26 mouse cellular contexts compared by ENCODE assay signal in the genomic region with DNA sequence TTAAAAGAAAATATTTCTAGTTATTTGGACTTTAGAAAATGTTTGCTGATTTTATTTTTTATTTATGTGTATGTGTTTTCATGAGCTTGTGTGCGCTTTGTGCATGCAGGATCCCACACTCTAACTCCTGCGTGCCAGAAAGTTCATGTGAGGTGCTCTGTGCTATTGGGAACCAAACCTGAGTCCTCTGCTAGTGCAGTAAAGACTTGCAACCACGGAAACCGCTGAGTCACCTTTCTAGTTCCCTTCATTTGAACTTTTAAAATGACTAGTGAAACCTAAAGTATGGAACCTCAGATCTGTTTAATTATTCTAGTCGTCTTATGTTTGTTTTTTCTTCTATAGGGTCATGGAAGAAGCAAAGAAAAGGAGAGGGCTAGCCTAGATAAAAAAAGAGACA. TPM values are rescaled to one million over a fixed set of nuclear protein-coding genes. Genes with fewer than 3 reads are reported as not detected.
DNase-seq lines count a peak whose midpoint lies in the region; ATAC-seq and TF ChIP-seq lines count a peak whose summit lies in the region.
"Had no signal": no experiment of that assay in that cellular context is flagged by ENCODE, and none has a peak within 500 bp of the region (broad histone marks: within the 10 kb centered on the region; RNA-seq: fewer than 3 reads in every experiment).

No protein-coding gene starts in this region.

- DNase-seq in heart, adult 11 months: peak; percentile 16
- no peak for DNase-seq in heart, postnatal 4 days
- DNase-seq in A20 (ENCODE audit: low read depth, low spot score): peak; percentile 20
- peak; percentile 74 for DNase-seq in MEL (ENCODE audit: low read depth, low spot score)
- DNase-seq in forebrain, embryonic 10.5 days (ENCODE audit: extremely low spot score, low spot score): no peak
- DNase-seq in forebrain, postnatal 0 days: no peak
- DNase-seq: adrenal gland, adult 8-10 months; adrenal gland, postnatal 14 days; adrenal gland, postnatal 36 days; cerebellum, adult 11 months; cerebellum, adult 18-20 months; cerebellum, adult 8-10 months; cerebellum, adult 9-11 months; cerebellum, postnatal 14 days; cerebellum, postnatal 36 days; embryo, embryonic 11 days had no signal

- H3K79me2 ChIP-seq in MEL (ENCODE audit: control insufficient read depth, insufficient read depth, low read length, poor library complexity): no peaks in the 10 kb centered on the region; the same call in 1 of the 2 replicates

- no peak for TF ChIP-seq CTCF in MEL (IDR thresholded peaks at IDR 0.05 in 2 of 3, conservative IDR thresholded peaks at IDR 0.05 in 1 of 3; ENCODE audit: control insufficient read depth in 1 of 3, insufficient read depth in 1 of 3, low read depth in 2 of 3, low read length in 3 of 3, poor library complexity in 1 of 3, severe bottlenecking in 1 of 3)
- no peak for TF ChIP-seq CTCF in embryonic fibroblast, embryonic 13.5 days (IDR thresholded peaks at IDR 0.05; ENCODE audit: borderline replicate concordance, insufficient read depth, low read length)
- no peak for TF ChIP-seq CTCF in forebrain, postnatal 0 days (IDR thresholded peaks at IDR 0.05; ENCODE audit: low read depth)

- H3K27ac ChIP-seq in MEL (ENCODE audit: control insufficient read depth, low read depth, low read length): no peak overlapping the region
- H3K27ac ChIP-seq in embryonic fibroblast, embryonic 13.5 days (ENCODE audit: insufficient read depth, low read length): peak overlapping the region; percentile 50; the same call in 1 of the 2 replicates
- no peak overlapping the region for H3K27ac ChIP-seq in forebrain, embryonic 10.5 days
- no peak overlapping the region for H3K27ac ChIP-seq in forebrain, postnatal 0 days (ENCODE audit: low read depth, low read length)
- no peak overlapping the region for H3K27ac ChIP-seq in midbrain, embryonic 16.5 days (ENCODE audit: low read length)
- H3K27ac ChIP-seq: embryonic facial prominence, embryonic 13.5 days; embryonic facial prominence, embryonic 15.5 days; forebrain, embryonic 12.5 days had no signal

- TF ChIP-seq RAD21 in MEL (IDR thresholded peaks at IDR 0.05; ENCODE audit: low read depth, low read length): no peak

- H3K9me3 ChIP-seq in MEL (replicated peaks; ENCODE audit: insufficient read depth, low read length): no peaks in the 10 kb centered on the region
- H3K9me3 ChIP-seq in forebrain, embryonic 10.5 days: no peaks in the 10 kb centered on the region
- H3K9me3 ChIP-seq in forebrain, postnatal 0 days (ENCODE audit: low read length): no peaks in the 10 kb centered on the region
- no peaks in the 10 kb centered on the region for H3K9me3 ChIP-seq in midbrain, embryonic 16.5 days (replicated peaks; ENCODE audit: control insufficient read depth, low read length, poor library complexity, severe bottlenecking)
- H3K9me3 ChIP-seq: embryonic facial prominence, embryonic 13.5 days; embryonic facial prominence, embryonic 15.5 days; forebrain, embryonic 12.5 days; G1E had no signal

- H3K4me1 ChIP-seq in MEL (ENCODE audit: control insufficient read depth in 1 of 2, insufficient read depth in 2 of 2, low read length in 2 of 2): peaks cover 18 to 19% of the 10 kb centered on the region in 2 experiments
- 0 out of 2 replicates have a peak, but pooled peaks cover under 1% of the 10 kb centered on the region for H3K4me1 ChIP-seq in embryonic fibroblast, embryonic 13.5 days (ENCODE audit: control insufficient read depth, insufficient read depth, low read length)
- H3K4me1 ChIP-seq in forebrain, embryonic 10.5 days: no peaks in the 10 kb centered on the region
- H3K4me1 ChIP-seq in forebrain, postnatal 0 days (ENCODE audit: insufficient read depth): no peaks in the 10 kb centered on the region
- H3K4me1 ChIP-seq in midbrain, embryonic 16.5 days (ENCODE audit: control insufficient read depth, insufficient read depth, low read length): no peaks in the 10 kb centered on the region
- H3K4me1 ChIP-seq: embryonic facial prominence, embryonic 13.5 days; embryonic facial prominence, embryonic 15.5 days; forebrain, embryonic 12.5 days had no signal

- no peak overlapping the region for H3K9ac ChIP-seq in MEL (ENCODE audit: control insufficient read depth, low read depth, low read length, poor library complexity, severe bottlenecking)
- H3K9ac ChIP-seq in forebrain, postnatal 0 days: no peak overlapping the region
- H3K9ac ChIP-seq in midbrain, embryonic 16.5 days (ENCODE audit: low read depth, low read length): no peak overlapping the region
- H3K9ac ChIP-seq: embryonic facial prominence, embryonic 13.5 days; embryonic facial prominence, embryonic 15.5 days; forebrain, embryonic 12.5 days had no signal

- WGBS in forebrain, embryonic 10.5 days: 91% methylated on average over 5 of the region's 5 CpGs
- 94% methylated on average over 5 of the region's 5 CpGs for WGBS in forebrain, postnatal 0 days
- 91% methylated on average over 5 of the region's 5 CpGs for WGBS in midbrain, embryonic 16.5 days

- H3K4me3 ChIP-seq in MEL (ENCODE audit: control insufficient read depth in 1 of 2, insufficient read depth in 1 of 2, low read depth in 2 of 2, low read length in 2 of 2): no peak overlapping the region
- no peak overlapping the region for H3K4me3 ChIP-seq in embryonic fibroblast, embryonic 13.5 days (ENCODE audit: insufficient read depth, low read length)
- no peak overlapping the region for H3K4me3 ChIP-seq in forebrain, embryonic 10.5 days
- H3K4me3 ChIP-seq in forebrain, postnatal 0 days (ENCODE audit: low read depth, low read length): no peak overlapping the region
- H3K4me3 ChIP-seq in midbrain, embryonic 16.5 days (ENCODE audit: low read depth, low read length): no peak overlapping the region
- H3K4me3 ChIP-seq: embryonic facial prominence, embryonic 13.5 days; embryonic facial prominence, embryonic 15.5 days; forebrain, embryonic 12.5 days had no signal

- ATAC-seq in forebrain, postnatal 0 days: no peak
- ATAC-seq in midbrain, embryonic 16.5 days: no peak
- ATAC-seq: activated CD4-positive, CD25-positive, alpha-beta regulatory T cell, adult 4 months; forebrain, embryonic 14.5 days; forebrain, embryonic 16.5 days; Patski had no signal

- H3K36me3 ChIP-seq in MEL (ENCODE audit: control insufficient read depth in 1 of 2, insufficient read depth in 2 of 2, low read length in 2 of 2): peaks cover 51 to 63% of the 10 kb centered on the region in 2 experiments
- H3K36me3 ChIP-seq in forebrain, embryonic 10.5 days (replicated peaks): peaks cover 94% of the 10 kb centered on the region
- peaks cover 49% of the 10 kb centered on the region for H3K36me3 ChIP-seq in forebrain, postnatal 0 days (ENCODE audit: insufficient read depth)
- H3K36me3 ChIP-seq in midbrain, embryonic 16.5 days (ENCODE audit: control insufficient read depth, insufficient read depth, low read length): peaks cover 23% of the 10 kb centered on the region

- TF ChIP-seq EP300 in MEL (IDR thresholded peaks at IDR 0.05; ENCODE audit: low read depth in 1 of 2, low read length in 2 of 2): 0 out of 4 replicates have a peak, but pooled peaks of 1 of the 2 experiments have one; percentile 5

- no peak overlapping the region for H3K4me2 ChIP-seq in forebrain, postnatal 0 days (ENCODE audit: low read depth)
- no peak overlapping the region for H3K4me2 ChIP-seq in midbrain, embryonic 16.5 days (ENCODE audit: low read length)
- H3K4me2 ChIP-seq: embryonic facial prominence, embryonic 13.5 days; embryonic facial prominence, embryonic 15.5 days; forebrain, embryonic 12.5 days had no signal

- TF ChIP-seq POLR2A in MEL (IDR thresholded peaks at IDR 0.05; ENCODE audit: control insufficient read depth in 1 of 2, insufficient read depth in 1 of 2, low read depth in 1 of 2, low read length in 2 of 2, poor library complexity in 1 of 2): no peak
- no peak for TF ChIP-seq POLR2A in embryonic fibroblast, embryonic 13.5 days (IDR thresholded peaks at IDR 0.05; ENCODE audit: low read depth, low read length)

- no peaks in the 10 kb centered on the region for H3K27me3 ChIP-seq in MEL (ENCODE audit: control insufficient read depth in 1 of 2, insufficient read depth in 2 of 2, low read length in 2 of 2)
- H3K27me3 ChIP-seq in forebrain, embryonic 10.5 days (ENCODE audit: poor library complexity, severe bottlenecking): no peaks in the 10 kb centered on the region
- no peaks in the 10 kb centered on the region for H3K27me3 ChIP-seq in forebrain, postnatal 0 days (ENCODE audit: insufficient read depth, low read length)
- no peaks in the 10 kb centered on the region for H3K27me3 ChIP-seq in midbrain, embryonic 16.5 days (ENCODE audit: control insufficient read depth, insufficient read depth, low read depth, low read length)
- H3K27me3 ChIP-seq: embryonic facial prominence, embryonic 13.5 days; embryonic facial prominence, embryonic 15.5 days; forebrain, embryonic 12.5 days; Patski had no signal

TF ChIP-seq in MEL, 35 proteins besides CTCF, POLR2A, EP300 and RAD21:
- TF ChIP-seq CHD2 (IDR thresholded peaks at IDR 0.05; ENCODE audit: low read length) (no peak), SIN3A (IDR thresholded peaks at IDR 0.05; ENCODE audit: low read length) (no peak; the same call in 1 of the 2 replicates), GABPA (IDR thresholded peaks at IDR 0.05; ENCODE audit: low read depth, low read length) (0 out of 2 replicates have a peak, but pooled peaks have one; percentile 26), TBP (IDR thresholded peaks at IDR 0.05; ENCODE audit: low read depth, low read length) (no peak), MAFK (IDR thresholded peaks at IDR 0.05; ENCODE audit: borderline replicate concordance, low read depth, low read length) (peak; percentile 67; the same call in 1 of the 2 replicates), MAZ (IDR thresholded peaks at IDR 0.05; ENCODE audit: low read depth, low read length) (no peak)
TF ChIP-seq in MEL: peak in this region for 2.

RNA-seq across cellular contexts. Expression of a gene that starts 38.4 kb away (rescaled TPM):
- total RNA-seq in heart, postnatal 4 days (2021): 10 to 100 TPM; 34.8 TPM
- 44.0 and 54.6 TPM in 2 replicates for total RNA-seq in MEL (2012; rRNA removed)
- polyA plus RNA-seq in MEL (2012; ENCODE audit: insufficient read depth in 1 of 2, insufficient read length in 2 of 2, low read depth in 1 of 2, low replicate concordance in 2 of 2, missing spikeins in 1 of 2): 10 to 100 TPM; 62.3 to 70.0 TPM
- 40.9 and 50.6 TPM in 2 replicates for polyA plus RNA-seq in embryonic fibroblast, embryonic 13.5 days (2011; ENCODE audit: insufficient read length, low read depth, missing spikeins)
- 61.0 and 61.7 TPM in 2 replicates for polyA plus RNA-seq in forebrain, embryonic 10.5 days (2016; fragmentation: Nextera tagmentation; extraction: Ambion mirVana)
- 43.2 and 51.1 TPM in 2 replicates for total RNA-seq in forebrain, postnatal 0 days (2014; rRNA removed)
- polyA plus RNA-seq in forebrain, postnatal 0 days (2015; fragmentation: Nextera tagmentation; extraction: Ambion mirVana): 38.1 and 43.9 TPM in 2 replicates
- polyA plus RNA-seq in midbrain, embryonic 16.5 days (2015; fragmentation: Nextera tagmentation; extraction: Ambion mirVana): 63.2 and 66.2 TPM in 2 replicates

Comparison
In these comparisons a context has a peak if more than half of its experiments do, and no peak if none do; other contexts are left out.
1. DNase-seq: peak in heart, adult 11 months (single experiment), A20 (single experiment) and MEL (single experiment); none in heart, postnatal 4 days (single experiment), forebrain, embryonic 10.5 days (single experiment) and forebrain, postnatal 0 days (single experiment).